Mouse (Mus musculus) cerebellum, postnatal 25 days (tissue): Measurements from ENCODE around the gene Nudt7.

Source experiments
- DNase-seq, 2 experiments: peaks; one replicate each; pipeline ENCODE4 v3.0.0; 2021; ENCODE audit warnings: mixed read lengths in 2 of 2

Nudt7 gene

DNA sequence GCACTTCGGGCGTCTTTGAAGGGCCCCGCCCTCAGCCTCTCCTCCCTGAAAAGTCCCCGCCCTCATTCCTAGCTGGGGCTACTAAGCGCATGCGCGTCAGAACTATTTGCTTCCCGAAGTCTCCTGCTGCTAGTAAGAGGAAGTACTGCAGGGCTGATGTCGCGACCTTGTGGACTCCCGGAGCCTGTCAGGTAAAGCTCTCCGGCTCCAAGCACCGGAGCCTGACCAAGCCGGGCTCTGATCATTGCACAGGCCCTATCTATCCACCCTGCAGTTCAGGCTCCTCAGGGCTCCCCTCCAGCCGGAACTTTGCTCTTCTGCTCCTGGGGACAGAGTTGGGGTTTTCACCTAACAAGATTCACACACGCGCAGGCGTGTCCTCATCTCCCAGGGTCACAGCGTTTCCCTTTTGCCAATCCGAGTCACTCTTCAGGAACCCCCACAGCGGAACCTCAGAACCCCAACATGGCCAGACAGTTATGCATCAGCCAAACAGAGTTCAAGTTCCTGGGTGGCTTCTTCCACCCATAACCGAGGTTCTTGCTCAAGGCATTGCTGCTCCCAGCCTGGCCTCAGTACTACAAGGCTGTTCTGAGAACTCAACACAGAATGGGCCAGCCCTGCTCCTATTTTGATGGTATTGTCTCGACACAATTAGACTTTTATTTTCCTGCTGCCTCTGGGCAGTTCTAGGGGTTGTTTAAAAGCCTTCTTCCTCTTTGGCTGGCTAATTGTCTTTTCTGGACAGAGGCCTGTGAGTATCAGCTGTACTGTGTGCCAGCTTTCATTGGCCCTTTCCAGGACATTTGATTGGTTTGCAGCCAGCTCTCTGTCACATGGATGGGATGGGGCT lies at the start of gene Nudt7:
Gene Nudt7, plus strand, starts transcription at position 48 of the 853 bp plus-strand sequence.
- peak; percentile 76 to 87 for DNase-seq

- DNase-seq, result no peak
Observed at GRCm38 (mm10) chr8:114087932-114088331, 45.4 kb upstream of the Nudt7 start.

- no peak for DNase-seq
Observed at GRCm38 (mm10) chr8:114090736-114091135, 42.6 kb upstream of the Nudt7 start.

DNA sequence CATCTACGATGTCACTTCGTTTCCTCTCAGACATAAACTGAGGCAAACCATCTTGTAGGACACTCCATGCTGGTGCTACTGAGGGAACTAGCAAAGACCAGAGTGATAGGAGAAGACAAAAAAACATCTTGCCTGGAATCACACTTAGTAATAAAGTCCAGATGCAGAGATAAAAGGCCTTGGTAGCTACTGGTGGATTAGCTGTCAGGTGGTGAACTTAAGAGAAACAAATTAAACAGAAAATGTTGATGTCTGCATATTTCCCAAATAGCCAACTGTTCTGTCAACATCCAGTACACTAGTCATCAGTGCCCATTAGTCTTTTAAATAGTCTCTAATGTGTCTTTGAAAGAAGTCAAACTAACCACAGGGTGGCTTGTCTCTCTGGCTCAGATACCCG lies 40.0 kb upstream of the Nudt7 start:
- DNase-seq, result no peak

DNA sequence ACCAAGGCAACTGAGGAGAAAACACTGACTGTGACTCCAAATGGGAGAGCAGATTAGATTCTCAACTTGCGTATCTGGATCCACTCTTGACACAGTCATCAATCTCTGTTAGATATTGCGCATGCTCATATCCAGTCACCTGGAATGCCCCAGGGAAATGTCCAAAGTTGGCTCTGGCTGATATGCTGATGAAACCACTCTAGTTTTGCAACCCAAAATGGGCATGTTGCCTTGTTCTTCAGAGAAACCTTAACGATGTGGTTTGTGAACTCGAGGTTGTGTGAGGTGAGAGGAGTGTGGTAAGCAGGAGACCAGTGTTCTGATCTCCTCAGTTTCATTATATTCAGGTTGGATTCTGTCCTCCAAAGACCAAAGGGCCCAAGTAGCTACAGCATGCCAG lies 38.8 kb upstream of the Nudt7 start:
- no peak for DNase-seq

GRCm38 (mm10) chr8:114100561-114101206 lies 32.7 kb upstream of the Nudt7 start:
- DNase-seq, result no peak

DNA sequence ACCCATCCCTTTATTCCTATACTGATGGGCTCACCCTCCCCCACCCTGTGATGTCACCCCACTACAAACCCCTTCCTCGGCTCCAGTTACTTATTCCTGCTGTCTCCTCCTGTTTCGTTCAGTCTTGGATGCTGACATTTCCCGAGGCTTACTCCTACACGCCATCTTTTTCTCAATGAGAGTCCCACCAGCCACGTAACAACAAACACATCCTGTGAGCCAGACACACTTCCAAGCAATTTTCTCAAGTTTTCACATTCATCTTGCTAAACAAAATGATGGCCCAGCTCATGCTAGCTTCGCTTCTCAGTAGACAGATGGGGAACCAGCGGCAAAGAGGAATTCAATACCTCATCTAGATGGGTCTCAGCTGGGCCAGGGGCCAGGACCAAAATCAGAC lies 30.0 kb upstream of the Nudt7 start:
- no peak for DNase-seq

- no peak for DNase-seq
Observed at GRCm38 (mm10) chr8:114105971-114106370, 27.4 kb upstream of the Nudt7 start.

- no peak for DNase-seq
Observed at GRCm38 (mm10) chr8:114109365-114110140, 23.8 kb upstream of the Nudt7 start.

- DNase-seq, result no peak
Observed at GRCm38 (mm10) chr8:114115076-114115475, 18.3 kb upstream of the Nudt7 start.

- DNase-seq, result no peak
Observed at GRCm38 (mm10) chr8:114116049-114116448, 17.3 kb upstream of the Nudt7 start.

DNA sequence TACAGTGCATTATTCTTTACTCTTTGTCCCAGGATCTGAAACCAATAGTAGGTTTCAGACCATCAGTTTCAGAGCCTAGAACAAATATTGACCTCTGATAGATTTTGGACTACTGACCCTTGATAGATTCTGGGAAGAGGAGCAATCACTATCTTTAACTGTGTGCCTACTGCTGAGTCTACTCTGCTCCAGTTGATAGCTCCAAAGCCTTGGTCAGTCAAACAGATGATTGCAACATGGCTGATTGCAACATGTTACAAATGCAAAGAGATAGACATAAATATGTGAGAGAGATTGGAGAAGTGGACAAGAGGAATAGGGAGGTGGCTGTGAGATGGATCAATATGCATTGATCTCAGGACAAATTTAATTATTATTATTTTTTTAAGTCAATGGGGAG lies 15.9 kb upstream of the Nudt7 start:
- no peak for DNase-seq

DNA sequence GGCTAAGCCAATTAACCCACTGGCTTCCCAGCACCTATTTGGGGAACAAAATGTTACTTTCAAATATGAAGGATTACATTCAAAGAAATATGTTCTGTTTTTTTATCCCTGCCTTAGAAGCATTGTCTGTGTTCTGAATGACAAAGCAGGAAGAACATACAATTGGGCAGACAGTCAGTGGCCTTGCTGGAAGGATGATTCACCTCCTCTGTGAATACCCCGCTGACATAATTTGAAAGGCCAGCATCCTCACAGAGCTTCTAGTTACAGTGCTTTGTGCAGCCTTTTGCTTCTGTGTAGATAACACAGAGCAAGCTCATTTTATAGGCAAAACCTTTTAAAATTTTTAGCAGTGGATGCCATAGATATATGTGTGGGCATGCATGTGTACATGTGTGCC lies 11.6 kb upstream of the Nudt7 start:
- peak in 1 of 2 experiments; percentile 21 for DNase-seq

GRCm38 (mm10) chr8:114123611-114124010 lies 9.7 kb upstream of the Nudt7 start:
- DNase-seq, result no peak

DNA sequence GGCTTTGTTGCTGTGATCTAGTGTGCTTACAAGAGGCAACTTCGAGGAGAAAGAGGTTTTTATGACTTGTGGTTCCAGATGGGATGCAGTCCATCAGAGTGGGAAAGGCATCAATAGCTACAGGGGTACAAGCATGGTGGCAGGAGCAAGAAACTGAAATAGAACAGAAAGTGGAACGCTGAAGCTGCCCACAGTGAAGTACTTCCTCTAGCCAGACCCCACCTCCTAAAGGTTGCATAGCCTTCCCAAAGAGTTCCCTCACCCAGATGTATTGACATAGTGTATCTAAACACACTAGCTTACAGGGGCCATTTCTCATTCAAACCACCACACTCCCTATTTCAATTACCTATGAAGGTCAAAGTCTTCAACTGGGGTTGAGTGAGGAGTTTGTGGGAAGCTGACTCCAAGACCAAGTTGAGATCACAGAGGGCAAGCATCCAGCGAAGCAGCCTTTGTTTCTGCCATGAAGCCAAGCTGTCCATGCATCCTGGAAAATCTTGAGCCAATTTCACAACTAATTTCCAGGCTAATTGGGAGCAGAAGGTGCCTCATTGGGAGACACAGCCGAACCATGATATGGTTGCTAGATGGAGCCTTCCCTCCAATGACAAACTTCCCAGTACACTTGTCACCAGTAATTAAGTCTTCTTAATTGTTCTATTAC lies 9.1 kb upstream of the Nudt7 start:
- DNase-seq, result peak; percentile 9 to 24

GRCm38 (mm10) chr8:114130838-114131237 lies 2.5 kb upstream of the Nudt7 start:
- no peak for DNase-seq

DNA sequence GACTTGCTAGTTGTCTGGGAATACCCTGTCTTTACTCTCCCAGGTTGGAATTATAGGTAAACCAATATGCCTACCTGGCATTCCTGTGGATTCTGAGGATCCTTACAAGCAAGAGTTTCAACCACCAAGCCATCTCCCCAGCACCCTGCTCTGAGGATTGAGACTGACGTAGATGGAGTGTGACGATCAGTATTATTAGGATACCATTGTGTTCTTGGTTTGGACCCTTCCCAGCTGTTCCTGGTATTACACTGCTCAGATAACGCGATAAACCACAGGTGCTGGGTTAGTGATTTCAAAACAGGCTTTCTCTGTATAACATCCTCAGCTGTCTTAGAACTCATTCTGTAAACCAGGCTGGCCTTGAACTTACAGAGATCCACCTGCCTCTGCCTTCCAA lies 1.9 kb upstream of the Nudt7 start:
- no peak for DNase-seq

DNA sequence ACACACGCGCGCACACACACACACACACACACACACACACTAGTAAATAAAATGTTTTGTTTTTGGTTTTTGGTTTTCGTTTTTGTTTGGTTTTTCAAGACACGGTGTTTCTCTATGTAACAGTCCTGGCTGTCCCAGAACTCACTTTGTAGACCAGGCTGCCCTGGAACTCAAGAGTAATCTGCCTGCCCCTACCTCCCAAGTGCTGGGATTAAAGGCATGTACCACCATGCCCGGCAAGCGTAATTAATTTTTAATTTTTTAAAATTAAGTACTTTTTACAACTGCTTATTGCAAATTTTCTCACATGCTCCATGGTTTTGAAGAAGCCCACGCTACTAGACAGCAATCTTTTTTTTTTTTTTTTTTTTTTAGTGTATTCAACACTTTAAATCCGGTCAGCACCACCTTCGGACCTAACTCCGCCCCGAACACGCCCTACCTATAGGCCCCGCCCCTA lies 277 bp upstream of the Nudt7 start:
- no peak for DNase-seq

GRCm38 (mm10) chr8:114136750-114137149 lies 3.4 kb downstream of the Nudt7 start:
- DNase-seq, result no peak

DNA sequence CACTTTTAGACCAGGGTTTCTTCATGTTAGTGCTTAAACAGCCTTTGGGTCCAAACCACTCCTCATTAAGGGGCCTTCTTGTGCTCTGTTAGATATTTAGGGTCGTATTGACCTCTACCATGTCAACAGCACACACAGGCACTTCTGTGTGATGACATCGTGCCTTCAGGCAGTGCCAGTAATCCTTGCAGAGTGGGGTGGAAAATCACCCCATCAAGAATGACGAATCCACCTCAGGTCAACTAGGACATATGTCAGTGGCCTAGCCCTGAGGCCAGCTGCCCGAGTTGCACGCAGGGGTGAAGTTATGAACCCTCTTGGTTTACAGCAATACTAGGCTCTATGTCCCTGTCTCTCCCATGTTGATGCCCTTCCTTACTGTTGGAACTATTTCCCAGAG lies 3.8 kb downstream of the Nudt7 start:
- DNase-seq, result no peak

DNA sequence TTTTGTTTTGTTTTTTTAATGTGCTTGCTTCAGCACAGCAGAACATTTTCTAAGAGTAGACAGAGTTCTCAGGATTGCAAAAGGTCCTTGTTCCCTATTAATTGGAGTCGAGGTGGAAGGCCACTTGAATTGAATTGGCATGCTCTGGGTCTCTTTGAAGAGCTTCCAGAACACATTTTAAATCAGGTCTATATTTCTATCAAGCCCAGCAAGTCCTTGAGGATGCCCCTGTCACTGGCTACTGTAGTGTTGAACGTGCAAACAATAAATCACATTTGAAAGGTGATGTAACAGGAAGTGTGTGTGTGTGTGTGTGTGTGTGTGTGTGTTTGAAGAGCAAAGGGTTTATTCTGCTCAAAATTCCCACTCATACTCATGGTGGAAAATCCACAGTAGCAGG lies 7.1 kb downstream of the Nudt7 start:
- DNase-seq, result no peak

GRCm38 (mm10) chr8:114142199-114142598 lies 8.8 kb downstream of the Nudt7 start:
- no peak for DNase-seq
